Mouse (Mus musculus) embryonic stem cell, embryonic (primary cell): Measurements from ENCODE around the gene Gm20388.

Source experiments
- CTCF ChIA-PET, 4 experiments: fragments of 300-600 bp in 2 of 4; fragments of 350-600 bp in 2 of 4; sonication (Branson Sonifier 250); formaldehyde crosslinking; loops; one replicate each; lab custom pipeline; 2022; ENCODE audit warnings: inconsistent platforms in 2 of 4; lab: Charles Lee
- POLR2A ChIA-PET, 4 experiments: fragments of 300-600 bp in 2 of 4; fragments of 350-600 bp in 2 of 4; sonication (Branson Sonifier 250); formaldehyde crosslinking; loops; one replicate each; lab custom pipeline; 2022; ENCODE audit warnings: antibody characterized with exemption in 4 of 4, inconsistent platforms in 1 of 4; lab: Charles Lee

Gene Gm20388

GRCm38 (mm10) chr8:122758597-122758996 lies 2848.0 kb downstream of the Gm20388 start:
- CTCF ChIA-PET = no interaction called here
- POLR2A ChIA-PET = interaction anchor here in 1 of 4 experiments (0.7 kb wide), 1 partner anchor 1562 kb away, joined by 3 read pairs; no protein-coding TSS in a partner anchor

- CTCF ChIA-PET = interaction anchor here in 1 of 4 experiments (0.7 kb wide), 1 partner anchor 53 kb away, joined by 3 read pairs; no protein-coding TSS in a partner anchor
- POLR2A ChIA-PET = interaction anchor here in 1 of 4 experiments (0.6 kb wide), 1 partner anchor 36 kb away, joined by 3 read pairs; no protein-coding TSS in a partner anchor
Measured at GRCm38 (mm10) chr8:122760116-122760515, 2849.5 kb downstream of the Gm20388 start.

DNA sequence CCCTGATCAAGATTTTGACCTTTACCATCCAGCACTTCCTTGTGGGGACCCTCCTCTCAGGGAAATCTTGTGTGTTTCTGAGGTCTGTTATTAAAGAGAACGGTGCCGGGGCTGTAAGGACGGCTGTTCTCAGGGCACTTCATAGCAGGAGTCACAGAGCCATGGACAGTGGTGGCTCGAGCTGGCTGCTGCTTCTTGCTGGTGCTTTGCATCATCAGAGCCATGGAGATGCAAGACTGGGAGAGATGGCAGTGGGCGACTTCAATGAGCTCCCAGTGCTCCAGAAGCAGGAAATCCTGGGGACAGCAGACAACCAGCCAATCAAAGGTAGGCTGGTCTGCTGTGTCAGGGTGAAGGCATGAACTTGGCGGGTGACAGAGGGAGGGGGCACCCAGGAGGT lies 2850.5 kb downstream of the Gm20388 start:
- ChIA-PET POLR2A (interaction anchor here in 1 of 4 experiments (1.0 kb wide), 1 partner anchor 15 kb away, joined by 3 read pairs; no protein-coding TSS in a partner anchor), CTCF (no interaction called here)

- ChIA-PET CTCF (interaction anchor here in 1 of 4 experiments (0.6 kb wide), 1 partner anchor 35 kb away, joined by 3 read pairs; no protein-coding TSS in a partner anchor), POLR2A (interaction anchor here in 1 of 4 experiments (0.6 kb wide), 1 partner anchor 144 kb away, joined by 3 read pairs; no protein-coding TSS in a partner anchor)
Measured at GRCm38 (mm10) chr8:122762731-122763266, 2852.2 kb downstream of the Gm20388 start.

DNA sequence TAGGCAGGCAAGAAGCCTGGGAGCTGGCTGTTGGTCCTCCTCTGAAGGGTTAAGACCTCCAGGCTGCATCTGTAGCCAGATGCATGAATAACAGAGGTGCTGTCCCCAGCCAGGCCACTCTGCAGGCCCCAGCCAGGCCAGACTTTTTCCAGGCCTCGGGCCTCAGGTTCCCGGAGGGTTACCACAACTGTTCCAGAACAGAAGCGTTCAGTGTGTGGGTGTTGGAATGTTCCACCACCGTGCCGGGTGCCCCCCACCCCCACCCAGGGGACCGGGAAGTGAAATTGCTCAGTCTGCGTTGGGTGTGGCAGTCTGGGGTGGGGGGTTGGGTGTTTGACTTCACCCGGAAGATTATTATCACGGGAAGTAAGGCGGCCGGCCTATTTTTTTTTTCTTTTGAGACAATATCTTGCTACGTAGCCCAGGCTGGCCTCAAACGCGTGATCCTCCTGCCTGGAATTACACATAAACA lies 2852.7 kb downstream of the Gm20388 start:
- CTCF ChIA-PET = no interaction called here
- POLR2A ChIA-PET = no interaction called here

DNA sequence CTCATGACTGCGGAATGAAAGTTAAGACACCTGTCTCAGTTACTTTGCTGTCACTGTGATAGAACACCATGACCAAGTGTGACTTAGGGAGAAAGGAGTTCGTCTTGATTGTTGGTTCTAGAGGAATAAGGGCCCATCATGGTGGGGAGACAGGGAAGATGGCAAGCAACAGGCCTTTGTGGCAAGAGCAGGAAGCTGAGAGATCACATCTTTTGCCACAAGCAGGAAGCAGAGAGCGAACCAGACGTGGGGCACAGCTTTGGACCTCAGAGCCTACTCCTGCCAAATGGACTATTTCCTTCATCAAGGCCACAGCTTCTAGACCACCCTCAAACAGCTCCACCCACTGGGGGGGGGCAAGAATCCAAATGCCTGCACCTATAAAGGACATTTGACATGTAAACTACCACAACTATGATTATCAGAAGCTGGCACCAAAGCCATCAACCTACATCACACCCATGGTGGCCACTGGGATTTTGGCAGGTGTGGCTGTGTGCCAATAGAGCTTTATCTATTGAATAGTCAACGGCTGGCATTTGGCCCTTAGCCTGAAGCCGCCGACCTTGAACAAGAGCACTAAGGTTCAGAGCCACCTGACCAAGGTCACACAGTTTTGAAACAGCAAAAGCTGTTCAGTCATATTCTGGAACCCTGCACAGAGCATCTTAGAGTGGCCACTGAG lies 2854.3 kb downstream of the Gm20388 start:
- POLR2A ChIA-PET = no interaction called here
- CTCF ChIA-PET = no interaction called here

- CTCF ChIA-PET = no interaction called here
- POLR2A ChIA-PET = interaction anchor here in 1 of 4 experiments (0.5 kb wide), 1 partner anchor 936 kb away, joined by 3 read pairs; no protein-coding TSS in a partner anchor
Measured at GRCm38 (mm10) chr8:122766189-122766588, 2855.5 kb downstream of the Gm20388 start.

- ChIA-PET POLR2A (interaction anchor here in 2 of 4 experiments (0.5 to 0.9 kb wide), 2 partner anchors 9 to 937 kb away, joined by 3 read pairs; no protein-coding TSS in a partner anchor), CTCF (no interaction called here)
Measured at GRCm38 (mm10) chr8:122766647-122767200, 2856.1 kb downstream of the Gm20388 start.

GRCm38 (mm10) chr8:122767229-122767628 lies 2856.6 kb downstream of the Gm20388 start:
- ChIA-PET CTCF (no interaction called here), POLR2A (interaction anchor here in 1 of 4 experiments (0.9 kb wide), 1 partner anchor 9 kb away, joined by 3 read pairs; no protein-coding TSS in a partner anchor)

GRCm38 (mm10) chr8:122769251-122770058 lies 2858.8 kb downstream of the Gm20388 start:
- POLR2A ChIA-PET = interaction anchor here in 1 of 4 experiments (0.6 kb wide), 1 partner anchor 10 kb away, joined by 3 read pairs; no protein-coding TSS in a partner anchor
- CTCF ChIA-PET = interaction anchor here in 1 of 4 experiments (0.6 kb wide), 1 partner anchor 189 kb away, joined by 4 read pairs; no protein-coding TSS in a partner anchor

DNA sequence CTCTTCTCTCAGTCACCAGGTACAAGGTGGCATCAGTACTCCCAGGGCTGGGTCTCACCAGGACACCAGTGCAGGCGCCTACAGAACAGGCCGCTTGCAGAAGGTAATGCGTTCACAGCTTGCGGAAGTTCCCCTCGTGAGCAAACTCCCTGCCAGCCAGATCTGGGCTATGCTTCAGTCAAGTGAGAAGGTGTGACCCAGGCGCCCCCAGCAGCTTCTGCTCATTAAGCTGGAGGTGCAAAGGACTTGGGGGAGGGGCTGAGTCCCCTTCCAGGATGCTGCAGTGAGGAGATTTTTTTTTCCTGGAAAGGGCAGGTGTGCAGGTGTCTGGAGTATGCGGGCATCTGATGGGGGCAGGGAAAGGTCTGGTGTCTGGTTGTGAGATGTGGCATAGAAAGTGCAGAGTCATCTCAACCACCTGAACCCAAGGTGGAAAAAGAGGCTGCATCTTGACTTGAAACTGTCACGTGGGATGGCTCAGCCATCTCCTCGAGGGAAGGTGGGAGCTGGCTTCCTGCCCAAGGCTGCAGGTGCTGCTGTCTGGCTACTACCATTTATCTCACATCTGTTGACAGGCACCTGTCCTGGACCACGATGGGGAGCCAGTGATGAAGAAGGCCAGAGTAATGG lies 2861.9 kb downstream of the Gm20388 start:
- POLR2A ChIA-PET = no interaction called here
- CTCF ChIA-PET = interaction anchor here in 1 of 4 experiments (0.6 kb wide), 1 partner anchor 536 kb away, joined by 3 read pairs; no protein-coding TSS in a partner anchor

- ChIA-PET CTCF (interaction anchor here in 1 of 4 experiments (0.6 kb wide), 1 partner anchor 80 kb away, joined by 15 read pairs; no protein-coding TSS in a partner anchor), POLR2A (interaction anchor here in 3 of 4 experiments (0.6 to 1.7 kb wide), 10 partner anchors 8 to 633 kb away, joined by 3 to 9 read pairs (median 4); no protein-coding TSS in a partner anchor)
Measured at GRCm38 (mm10) chr8:122775285-122776155, 2864.9 kb downstream of the Gm20388 start, which contains the start of gene Acsf3. TSS of gene Acsf3 (plus strand) at chr8:122775486.

- ChIA-PET POLR2A (interaction anchor here in 1 of 4 experiments (1.6 kb wide), 1 partner anchor 35 kb away, joined by 3 read pairs; no protein-coding TSS in a partner anchor), CTCF (no interaction called here)
Measured at GRCm38 (mm10) chr8:122777701-122778100, 2867.1 kb downstream of the Gm20388 start.

GRCm38 (mm10) chr8:122778703-122779239 lies 2868.1 kb downstream of the Gm20388 start:
- ChIA-PET CTCF (no interaction called here), POLR2A (interaction anchor here in 1 of 4 experiments (1.6 kb wide), 1 partner anchor 34 kb away, joined by 3 read pairs; no protein-coding TSS in a partner anchor)

DNA sequence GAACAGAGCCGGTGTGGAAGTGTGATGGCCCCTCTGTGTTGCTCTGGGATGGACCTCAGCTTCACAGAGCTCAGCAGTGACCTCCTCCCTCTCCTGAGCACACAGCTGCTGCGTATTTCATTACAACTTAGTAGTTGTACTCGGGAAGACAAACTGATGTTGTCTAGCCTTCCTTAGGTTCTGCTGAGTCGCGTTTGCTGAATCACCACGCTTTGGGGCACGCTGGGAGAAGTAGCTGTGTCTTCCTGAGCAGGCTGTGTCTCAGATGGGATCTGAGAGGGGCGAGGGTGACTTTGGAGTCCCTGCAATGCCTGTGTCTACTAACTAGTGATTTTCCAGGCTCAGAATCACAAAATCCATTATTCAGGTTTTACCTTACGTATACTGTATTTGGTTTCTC lies 2868.6 kb downstream of the Gm20388 start:
- POLR2A ChIA-PET = no interaction called here
- CTCF ChIA-PET = no interaction called here

DNA sequence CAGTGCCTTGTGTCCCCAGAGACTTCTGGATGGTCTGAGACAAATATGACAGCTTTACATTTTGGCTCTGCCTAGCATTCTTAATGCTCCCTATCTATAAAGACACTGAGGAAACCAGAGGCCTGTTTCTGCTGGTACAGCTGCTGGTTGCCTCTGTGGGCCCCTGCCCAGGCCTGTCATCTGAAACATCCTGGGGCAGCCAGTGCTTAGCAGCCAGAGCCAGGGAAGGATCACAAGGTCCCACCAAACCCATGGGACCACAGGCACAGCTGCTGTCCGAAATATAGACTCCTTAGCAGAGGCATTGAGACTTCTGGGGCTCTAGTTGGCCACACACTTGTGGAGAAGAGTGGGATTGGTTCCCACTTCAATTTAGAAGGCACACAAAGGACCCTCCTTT lies 2874.1 kb downstream of the Gm20388 start:
- POLR2A ChIA-PET = no interaction called here
- CTCF ChIA-PET = no interaction called here
